Mouse (Mus musculus) Muller cell, postnatal 12 days (primary cell): Measurements from ENCODE around the gene Lpo.

Experiments used
- DNase-seq: peaks from one replicate; pipeline ENCODE4 v3.0.0-alpha.2; 2015; ENCODE audit errors: inconsistent ontology term

Lpo gene

GRCm38 (mm10) chr11:87805448-87805847 is 22.6 kb downstream of the Lpo start:
- DNase-seq: no peak

- DNase-seq: peak; percentile 25
Measured at GRCm38 (mm10) chr11:87802621-87803020, 25.5 kb downstream of the Lpo start.

- peak; percentile 10 for DNase-seq
Measured at GRCm38 (mm10) chr11:87801711-87802275, 26.3 kb downstream of the Lpo start.

GRCm38 (mm10) chr11:87793460-87793859 is 34.6 kb downstream of the Lpo start, which contains the start of gene Mpo:
Mpo (plus strand) TSS chr11:87793581.
- DNase-seq: no peak

GRCm38 (mm10) chr11:87790088-87790487 is 38.0 kb downstream of the Lpo start:
- DNase-seq: no peak

- DNase-seq: no peak
Measured at GRCm38 (mm10) chr11:87780130-87780529, 48.0 kb downstream of the Lpo start.

GRCm38 (mm10) chr11:87779392-87779791 is 48.7 kb downstream of the Lpo start:
- no peak for DNase-seq

GRCm38 (mm10) chr11:87778915-87779314 is 49.2 kb downstream of the Lpo start:
- no peak for DNase-seq

- peak; percentile 84 for DNase-seq
Measured at GRCm38 (mm10) chr11:87778100-87778765, 49.9 kb downstream of the Lpo start.

- no peak for DNase-seq
Measured at GRCm38 (mm10) chr11:87772354-87772753, 55.7 kb downstream of the Lpo start.

- DNase-seq: peak; percentile 30
Measured at GRCm38 (mm10) chr11:87770989-87771388, 57.1 kb downstream of the Lpo start.

GRCm38 (mm10) chr11:87768745-87769144 is 59.3 kb downstream of the Lpo start:
- no peak for DNase-seq

GRCm38 (mm10) chr11:87763988-87764876 is 63.9 kb downstream of the Lpo start:
- peak; percentile 52 for DNase-seq

GRCm38 (mm10) chr11:87763511-87763987 is 64.5 kb downstream of the Lpo start:
- DNase-seq: peak; percentile 23

GRCm38 (mm10) chr11:87762702-87763385 is 65.2 kb downstream of the Lpo start:
- no peak for DNase-seq

- no peak for DNase-seq
Measured at GRCm38 (mm10) chr11:87761806-87762701, 66.0 kb downstream of the Lpo start.

- DNase-seq: no peak
Measured at GRCm38 (mm10) chr11:87761181-87761721, 66.8 kb downstream of the Lpo start.

GRCm38 (mm10) chr11:87760301-87761081 is 67.6 kb downstream of the Lpo start, which contains the start of gene Tspoap1:
Tspoap1 (plus strand) TSS chr11:87760541.
- no peak for DNase-seq

- no peak for DNase-seq
Measured at GRCm38 (mm10) chr11:87759609-87760005, 68.5 kb downstream of the Lpo start.
